Mouse (Mus musculus): ENCODE data around the gene Kmt5b. TPM values are rescaled to one million over a fixed set of nuclear protein-coding genes. Genes with fewer than 3 reads are reported as not detected.

The Kmt5b gene
- polyA plus RNA-seq, 1 experiment from 2014 or later: 17.9 TPM

- no peaks in the 10 kb centered on the region for H3K9me3 ChIP-seq (ENCODE audit: control insufficient read depth, low read length)
- WGBS: 9% methylated on average over 19 of the region's 19 CpGs
- H3K27me3 ChIP-seq (replicated peaks; ENCODE audit: control insufficient read depth, insufficient read depth, low read length): no peaks in the 10 kb centered on the region
- DNase-seq (ENCODE audit: low spot score) (no peak), ATAC-seq (replicated peaks; ENCODE audit: low FRiP score) (no peak)
- H3K9ac ChIP-seq (ENCODE audit: low read depth, low read length): peak overlapping the region; percentile 64
- peak overlapping the region; percentile 85 for H3K4me2 ChIP-seq
- H3K27ac ChIP-seq (ENCODE audit: low read depth, low read length): peak overlapping the region; percentile 93; the same call in 1 of the 2 replicates
- H3K4me3 ChIP-seq (ENCODE audit: low read depth, low read length): peak overlapping the region; percentile 78
- H3K36me3 ChIP-seq (ENCODE audit: control insufficient read depth, insufficient read depth, low read length): no peaks in the 10 kb centered on the region
- H3K4me1 ChIP-seq (replicated peaks; ENCODE audit: control insufficient read depth, insufficient read depth, low read length): peaks cover 20% of the 10 kb centered on the region
These were observed 83.7 kb downstream of the Kmt5b start for GRCm38 (mm10) chr19:3850847-3851469.

GRCm38 (mm10) chr19:3851502-3851962 is 84.3 kb downstream of the Kmt5b start, which contains the start of gene Chka:
TSS of gene Chka (plus strand) at chr19:3851773.
- Histone ChIP-seq H3K27ac (ENCODE audit: low read depth, low read length) (peak within 1 kb of the TSS; percentile 93), H3K4me2 (peak within 1 kb of the TSS; percentile 85), H3K9ac (ENCODE audit: low read depth, low read length) (peak within 1 kb of the TSS; percentile 92), H3K36me3 (ENCODE audit: control insufficient read depth, insufficient read depth, low read length) (no peaks in the 10 kb centered on the region), H3K4me3 (ENCODE audit: low read depth, low read length) (peak within 1 kb of the TSS; percentile 78), H3K4me1 (replicated peaks; ENCODE audit: control insufficient read depth, insufficient read depth, low read length) (peaks cover 20% of the 10 kb centered on the region), H3K27me3 (replicated peaks; ENCODE audit: control insufficient read depth, insufficient read depth, low read length) (no peaks in the 10 kb centered on the region), H3K9me3 (ENCODE audit: control insufficient read depth, low read length) (no peaks in the 10 kb centered on the region)
- ATAC-seq (replicated peaks; ENCODE audit: low FRiP score): peak; percentile 99
- WGBS: 1% methylated on average over 54 of the region's 54 CpGs
- peak; percentile 98 for DNase-seq (ENCODE audit: low spot score)

- DNase-seq (ENCODE audit: low spot score) (no peak), ATAC-seq (replicated peaks; ENCODE audit: low FRiP score) (peak; percentile 3)
- Histone ChIP-seq H3K4me2 (peak overlapping the region; percentile 85), H3K36me3 (ENCODE audit: control insufficient read depth, insufficient read depth, low read length) (no peaks in the 10 kb centered on the region), H3K9me3 (ENCODE audit: control insufficient read depth, low read length) (no peaks in the 10 kb centered on the region), H3K27me3 (replicated peaks; ENCODE audit: control insufficient read depth, insufficient read depth, low read length) (no peaks in the 10 kb centered on the region), H3K27ac (ENCODE audit: low read depth, low read length) (peak overlapping the region; percentile 93), H3K4me3 (ENCODE audit: low read depth, low read length) (peak overlapping the region; percentile 78), H3K9ac (ENCODE audit: low read depth, low read length) (peak overlapping the region; percentile 92), H3K4me1 (replicated peaks; ENCODE audit: control insufficient read depth, insufficient read depth, low read length) (peaks cover 20% of the 10 kb centered on the region)
- WGBS: 0% methylated on average over 70 of the region's 74 CpGs
These were observed 84.9 kb downstream of the Kmt5b start for GRCm38 (mm10) chr19:3851979-3852681.

GRCm38 (mm10) chr19:3853121-3853520 is 85.9 kb downstream of the Kmt5b start:
- Histone ChIP-seq H3K4me1 (replicated peaks; ENCODE audit: control insufficient read depth, insufficient read depth, low read length) (peaks cover 20% of the 10 kb centered on the region), H3K9me3 (ENCODE audit: control insufficient read depth, low read length) (no peaks in the 10 kb centered on the region), H3K4me2 (peak overlapping the region; percentile 85), H3K27me3 (replicated peaks; ENCODE audit: control insufficient read depth, insufficient read depth, low read length) (no peaks in the 10 kb centered on the region), H3K4me3 (ENCODE audit: low read depth, low read length) (peak overlapping the region; percentile 78), H3K36me3 (ENCODE audit: control insufficient read depth, insufficient read depth, low read length) (no peaks in the 10 kb centered on the region), H3K27ac (ENCODE audit: low read depth, low read length) (no peak overlapping the region), H3K9ac (ENCODE audit: low read depth, low read length) (no peak overlapping the region)
- 87% methylated on average over 10 of the region's 10 CpGs for WGBS
- DNase-seq (ENCODE audit: low spot score) (no peak), ATAC-seq (replicated peaks; ENCODE audit: low FRiP score) (no peak)

GRCm38 (mm10) chr19:3853891-3854290 is 86.7 kb downstream of the Kmt5b start:
- no peaks in the 10 kb centered on the region for H3K27me3 ChIP-seq (replicated peaks; ENCODE audit: control insufficient read depth, insufficient read depth, low read length)
- H3K9ac ChIP-seq (ENCODE audit: low read depth, low read length): no peak overlapping the region
- DNase-seq (ENCODE audit: low spot score) (no peak), ATAC-seq (replicated peaks; ENCODE audit: low FRiP score) (no peak)
- H3K36me3 ChIP-seq (ENCODE audit: control insufficient read depth, insufficient read depth, low read length): no peaks in the 10 kb centered on the region
- H3K4me3 ChIP-seq (ENCODE audit: low read depth, low read length): no peak overlapping the region
- 86% methylated on average over 1 of the region's 1 CpGs for WGBS
- no peak overlapping the region for H3K27ac ChIP-seq (ENCODE audit: low read depth, low read length)
- H3K9me3 ChIP-seq (ENCODE audit: control insufficient read depth, low read length): no peaks in the 10 kb centered on the region
- peaks cover 20% of the 10 kb centered on the region for H3K4me1 ChIP-seq (replicated peaks; ENCODE audit: control insufficient read depth, insufficient read depth, low read length)
- H3K4me2 ChIP-seq: peak overlapping the region; percentile 85

GRCm38 (mm10) chr19:3855091-3855490 is 87.9 kb downstream of the Kmt5b start:
- H3K4me2 ChIP-seq: peak overlapping the region; percentile 5
- no peaks in the 10 kb centered on the region for H3K9me3 ChIP-seq (ENCODE audit: control insufficient read depth, low read length)
- H3K27ac ChIP-seq (ENCODE audit: low read depth, low read length): no peak overlapping the region
- no peaks in the 10 kb centered on the region for H3K27me3 ChIP-seq (replicated peaks; ENCODE audit: control insufficient read depth, insufficient read depth, low read length)
- H3K9ac ChIP-seq (ENCODE audit: low read depth, low read length): no peak overlapping the region
- WGBS: 67% methylated on average over 6 of the region's 6 CpGs
- peaks cover 17% of the 10 kb centered on the region for H3K4me1 ChIP-seq (replicated peaks; ENCODE audit: control insufficient read depth, insufficient read depth, low read length)
- H3K36me3 ChIP-seq (ENCODE audit: control insufficient read depth, insufficient read depth, low read length): no peaks in the 10 kb centered on the region
- no peak overlapping the region for H3K4me3 ChIP-seq (ENCODE audit: low read depth, low read length)
- DNase-seq (ENCODE audit: low spot score): no peak
- no peak for ATAC-seq (replicated peaks; ENCODE audit: low FRiP score)

GRCm38 (mm10) chr19:3855601-3856000 is 88.4 kb downstream of the Kmt5b start:
- Histone ChIP-seq H3K9me3 (ENCODE audit: control insufficient read depth, low read length) (no peaks in the 10 kb centered on the region), H3K9ac (ENCODE audit: low read depth, low read length) (no peak overlapping the region), H3K27ac (ENCODE audit: low read depth, low read length) (no peak overlapping the region), H3K36me3 (ENCODE audit: control insufficient read depth, insufficient read depth, low read length) (no peaks in the 10 kb centered on the region), H3K4me2 (peak overlapping the region; percentile 5), H3K27me3 (replicated peaks; ENCODE audit: control insufficient read depth, insufficient read depth, low read length) (no peaks in the 10 kb centered on the region), H3K4me1 (replicated peaks; ENCODE audit: control insufficient read depth, insufficient read depth, low read length) (peaks cover 14% of the 10 kb centered on the region), H3K4me3 (ENCODE audit: low read depth, low read length) (no peak overlapping the region)
- ATAC-seq (replicated peaks; ENCODE audit: low FRiP score) (no peak), DNase-seq (ENCODE audit: low spot score) (no peak)
- WGBS: 28% methylated on average over 4 of the region's 4 CpGs

GRCm38 (mm10) chr19:3857220-3857619 is 90.0 kb downstream of the Kmt5b start:
- peaks cover 9% of the 10 kb centered on the region for H3K4me1 ChIP-seq (replicated peaks; ENCODE audit: control insufficient read depth, insufficient read depth, low read length)
- ATAC-seq (replicated peaks; ENCODE audit: low FRiP score) (no peak), DNase-seq (ENCODE audit: low spot score) (no peak)
- H3K27ac ChIP-seq (ENCODE audit: low read depth, low read length): no peak overlapping the region
- H3K9me3 ChIP-seq (ENCODE audit: control insufficient read depth, low read length): no peaks in the 10 kb centered on the region
- WGBS: 94% methylated on average over 3 of the region's 3 CpGs
- no peaks in the 10 kb centered on the region for H3K27me3 ChIP-seq (replicated peaks; ENCODE audit: control insufficient read depth, insufficient read depth, low read length)
- no peaks in the 10 kb centered on the region for H3K36me3 ChIP-seq (ENCODE audit: control insufficient read depth, insufficient read depth, low read length)
- H3K4me3 ChIP-seq (ENCODE audit: low read depth, low read length): no peak overlapping the region
- H3K9ac ChIP-seq (ENCODE audit: low read depth, low read length): no peak overlapping the region
- H3K4me2 ChIP-seq: no peak overlapping the region

Data from liver, embryonic 11.5 days (tissue).